Mouse (Mus musculus): ENCODE data around the gene Tectb. TPM values are rescaled to one million over a fixed set of nuclear protein-coding genes. Genes with fewer than 3 reads are reported as not detected.
"Not testable (repeated sequence)": the region's sequence is repeated elsewhere in the genome, so short reads cannot be mapped to it uniquely, and the experiment has no call there.

Gene Tectb
- total RNA-seq (2015) (not detected in 2 replicates), total RNA-seq (2017) (not detected in 2 replicates)

GRCm38 (mm10) chr19:55180433-55180832, at the start of gene Tectb:
TSS of gene Tectb (plus strand) at chr19:55180733.
- no peak for ATAC-seq (ENCODE audit: poor library complexity, severe bottlenecking)

- ATAC-seq (ENCODE audit: poor library complexity, severe bottlenecking): no peak
These were observed 48.8 kb upstream of the Tectb start for GRCm38 (mm10) chr19:55131747-55132146.

- no peak for ATAC-seq (ENCODE audit: poor library complexity, severe bottlenecking)
These were observed 48.1 kb upstream of the Tectb start for GRCm38 (mm10) chr19:55132476-55132875.

- ATAC-seq (ENCODE audit: poor library complexity, severe bottlenecking): no peak
These were observed 46.0 kb upstream of the Tectb start for GRCm38 (mm10) chr19:55134521-55134920.

- no peak for ATAC-seq (ENCODE audit: poor library complexity, severe bottlenecking)
These were observed 44.6 kb upstream of the Tectb start for GRCm38 (mm10) chr19:55135918-55136317.

- no peak for ATAC-seq (ENCODE audit: poor library complexity, severe bottlenecking)
These were observed 43.7 kb upstream of the Tectb start for GRCm38 (mm10) chr19:55136693-55137427.

- ATAC-seq (ENCODE audit: poor library complexity, severe bottlenecking): no peak
These were observed 42.6 kb upstream of the Tectb start for GRCm38 (mm10) chr19:55137884-55138283.

GRCm38 (mm10) chr19:55138506-55138905, 42.0 kb upstream of the Tectb start:
- no peak for ATAC-seq (ENCODE audit: poor library complexity, severe bottlenecking)

GRCm38 (mm10) chr19:55139301-55139700, 41.2 kb upstream of the Tectb start:
- ATAC-seq (ENCODE audit: poor library complexity, severe bottlenecking): peak; percentile 77

- ATAC-seq (ENCODE audit: poor library complexity, severe bottlenecking): no peak
These were observed 36.9 kb upstream of the Tectb start for GRCm38 (mm10) chr19:55143391-55144300.

- ATAC-seq (ENCODE audit: poor library complexity, severe bottlenecking): no peak
These were observed 35.8 kb upstream of the Tectb start for GRCm38 (mm10) chr19:55144691-55145090.

- ATAC-seq (ENCODE audit: poor library complexity, severe bottlenecking): no peak
These were observed 35.4 kb upstream of the Tectb start for GRCm38 (mm10) chr19:55145136-55145535.

- no peak for ATAC-seq (ENCODE audit: poor library complexity, severe bottlenecking)
These were observed 33.0 kb upstream of the Tectb start for GRCm38 (mm10) chr19:55147568-55147967.

- ATAC-seq (ENCODE audit: poor library complexity, severe bottlenecking): no peak
These were observed 32.4 kb upstream of the Tectb start for GRCm38 (mm10) chr19:55148109-55148508.

- ATAC-seq (ENCODE audit: poor library complexity, severe bottlenecking): no peak
These were observed 30.9 kb upstream of the Tectb start for GRCm38 (mm10) chr19:55149646-55150045.

GRCm38 (mm10) chr19:55152274-55152673, 28.3 kb upstream of the Tectb start:
- not testable (repeated sequence) for ATAC-seq (ENCODE audit: poor library complexity, severe bottlenecking)

- no peak for ATAC-seq (ENCODE audit: poor library complexity, severe bottlenecking)
These were observed 27.6 kb upstream of the Tectb start for GRCm38 (mm10) chr19:55152983-55153382.

GRCm38 (mm10) chr19:55157029-55157428, 23.5 kb upstream of the Tectb start:
- ATAC-seq (ENCODE audit: poor library complexity, severe bottlenecking): no peak

GRCm38 (mm10) chr19:55158606-55159005, 21.9 kb upstream of the Tectb start:
- no peak for ATAC-seq (ENCODE audit: poor library complexity, severe bottlenecking)

GRCm38 (mm10) chr19:55159826-55160225, 20.7 kb upstream of the Tectb start:
- no peak for ATAC-seq (ENCODE audit: poor library complexity, severe bottlenecking)

GRCm38 (mm10) chr19:55162271-55162670, 18.3 kb upstream of the Tectb start:
- no peak for ATAC-seq (ENCODE audit: poor library complexity, severe bottlenecking)

- no peak for ATAC-seq (ENCODE audit: poor library complexity, severe bottlenecking)
These were observed 16.4 kb upstream of the Tectb start for GRCm38 (mm10) chr19:55164162-55164561.

Measured in megakaryocyte, adult 5-6 weeks (primary cell).